12 mouse cellular contexts compared by ENCODE assay signal in genomic region chr11:105467266-105467665, GRCm38 (mm10). TPM values are rescaled to one million over a fixed set of nuclear protein-coding genes. Genes with fewer than 3 reads are reported as not detected.
DNase-seq lines count a peak whose midpoint lies in the region; ATAC-seq and TF ChIP-seq lines count a peak whose summit lies in the region.
"Had no signal": no experiment of that assay in that cellular context is flagged by ENCODE, and none has a peak within 500 bp of the region (broad histone marks: within the 10 kb centered on the region; RNA-seq: fewer than 3 reads in every experiment).

No protein-coding gene starts in this region.

- DNase-seq in heart, postnatal 14 days, result no peak
- peak; percentile 26 for DNase-seq in urinary bladder, postnatal 14 days (ENCODE audit: low spot score)
- DNase-seq in urinary bladder, adult 18-20 months (ENCODE audit: low spot score in 2 of 2), result no peak
- DNase-seq in heart, postnatal 0 days (ENCODE audit: low spot score), result peak; percentile 56
- no peak for DNase-seq in adrenal gland, postnatal 36 days
- DNase-seq in thymus, postnatal 14 days, result no peak
- no peak for DNase-seq in ovary, adult 18-20 months (ENCODE audit: low spot score)
- DNase-seq: adrenal gland, postnatal 25 days; kidney, adult 8-10 months; left cerebral cortex, postnatal 4 days; right cerebral cortex, postnatal 4 days had no signal

- 0 out of 2 replicates have a peak overlapping the region, but pooled peaks have one; percentile 19 for H3K9ac ChIP-seq in heart, embryonic 14.5 days (ENCODE audit: low read length)
- no peak overlapping the region for H3K9ac ChIP-seq in heart, postnatal 0 days (replicated peaks; ENCODE audit: low read depth, low read length)

- H3K4me1 ChIP-seq in heart, embryonic 14.5 days (ENCODE audit: control insufficient read depth in 2 of 2, insufficient read depth in 2 of 2, low read length in 2 of 2), result peaks cover 22 to 32% of the 10 kb centered on the region in 2 experiments
- H3K4me1 ChIP-seq in heart, postnatal 0 days (ENCODE audit: control insufficient read depth, insufficient read depth), result peaks cover 10% of the 10 kb centered on the region; the same call in 1 of the 2 replicates

- TF ChIP-seq EP300 in heart, postnatal 0 days (IDR thresholded peaks at IDR 0.05; ENCODE audit: low read depth), result no peak

- 9% methylated on average over 9 of the region's 9 CpGs for WGBS in heart, embryonic 14.5 days
- 18% methylated on average over 9 of the region's 9 CpGs for WGBS in heart, postnatal 0 days

- H3K36me3 ChIP-seq in heart, embryonic 14.5 days (ENCODE audit: control insufficient read depth, insufficient read depth, low read length), result no peaks in the 10 kb centered on the region
- H3K36me3 ChIP-seq in heart, postnatal 0 days (replicated peaks; ENCODE audit: control insufficient read depth, insufficient read depth, low read length), result no peaks in the 10 kb centered on the region

- H3K4me2 ChIP-seq in heart, embryonic 14.5 days (ENCODE audit: low read length), result no peak overlapping the region
- H3K4me2 ChIP-seq in heart, postnatal 0 days (ENCODE audit: low read depth, low read length), result no peak overlapping the region

- H3K27ac ChIP-seq in heart, embryonic 14.5 days (replicated peaks in 1 of 2; ENCODE audit: control insufficient read depth in 1 of 2, insufficient read depth in 1 of 2, low read depth in 2 of 2, low read length in 2 of 2), result peak overlapping the region; percentile 49 to 51
- no peak overlapping the region; the same call in none of the 2 replicates for H3K27ac ChIP-seq in heart, postnatal 0 days (ENCODE audit: low read depth)

- H3K4me3 ChIP-seq in heart, embryonic 14.5 days (ENCODE audit: control insufficient read depth in 1 of 2, insufficient read depth in 1 of 2, low read depth in 1 of 2, low read length in 2 of 2), result no peak overlapping the region
- no peak overlapping the region for H3K4me3 ChIP-seq in heart, postnatal 0 days (ENCODE audit: low read depth, low read length)

- TF ChIP-seq CTCF in heart, postnatal 0 days (IDR thresholded peaks at IDR 0.05; ENCODE audit: low read depth), result no peak

- H3K9me3 ChIP-seq in heart, embryonic 14.5 days (ENCODE audit: control insufficient read depth, low read length), result no peaks in the 10 kb centered on the region
- no peaks in the 10 kb centered on the region for H3K9me3 ChIP-seq in heart, postnatal 0 days (replicated peaks; ENCODE audit: control insufficient read depth, low read length)

- intact Hi-C loops in heart, postnatal 14 days (cut with DNase I), result no loop called here

- ATAC-seq in heart, embryonic 14.5 days (ENCODE audit: insufficient number of reproducible peaks, insufficient read depth, low FRiP score, low read depth), result no peak
- ATAC-seq in heart, postnatal 0 days (ENCODE audit: insufficient read depth, low read depth), result peak; percentile 69

- no peaks in the 10 kb centered on the region for H3K27me3 ChIP-seq in heart, embryonic 14.5 days (ENCODE audit: control insufficient read depth, insufficient read depth, low read length)
- no peaks in the 10 kb centered on the region for H3K27me3 ChIP-seq in heart, postnatal 0 days (ENCODE audit: control insufficient read depth, insufficient read depth, low read length)

RNA-seq across cellular contexts. Expression of gene March10, which starts 10.7 kb away (rescaled TPM):
- polyA plus RNA-seq in heart, embryonic 14.5 days (2014; fragmentation: Nextera tagmentation; extraction: Ambion mirVana), result 0.28 TPM in 1 of 2 replicates, not detected in the other
- total RNA-seq in heart, postnatal 14 days (2021), result not detected
- not detected in 2 replicates for total RNA-seq in heart, postnatal 0 days (2014; rRNA removed; ENCODE audit: low replicate concordance)
- not detected in 2 replicates for polyA plus RNA-seq in heart, postnatal 0 days (2015; fragmentation: Nextera tagmentation; extraction: Ambion mirVana)
- total RNA-seq in adrenal gland, postnatal 36 days (2021), result not detected
- total RNA-seq: adrenal gland, postnatal 25 days had no signal

Comparison
In these comparisons a context has a peak if more than half of its experiments do, and no peak if none do; other contexts are left out.
1. DNase-seq: peak in urinary bladder, postnatal 14 days (single experiment) and heart, postnatal 0 days (single experiment); none in heart, postnatal 14 days (0 of 2), urinary bladder, adult 18-20 months (0 of 2), adrenal gland, postnatal 36 days (0 of 2), thymus, postnatal 14 days (single experiment) and ovary, adult 18-20 months (single experiment).